8 mouse cellular contexts compared by ENCODE assay signal in genomic region chr2:105674875-105675729, GRCm38 (mm10). TPM values are rescaled to one million over a fixed set of nuclear protein-coding genes. Genes with fewer than 3 reads are reported as not detected.
A peak's percentile ranks its signal among the peaks of the same experiment; 100 is the strongest.
DNase-seq lines count a peak whose midpoint lies in the region; ATAC-seq and TF ChIP-seq lines count a peak whose summit lies in the region.

No protein-coding gene starts in this region.

- WGBS in spleen, adult 2 months = 2% methylated on average over 49 of the region's 49 CpGs
- WGBS in kidney, embryonic 15.5 days = under 1% methylated on average over 49 of the region's 49 CpGs
- WGBS in limb, embryonic 14.5 days = under 1% methylated on average over 49 of the region's 49 CpGs
- WGBS in midbrain, embryonic 16.5 days = under 1% methylated on average over 49 of the region's 49 CpGs

- no peak overlapping the region for H3K27ac ChIP-seq in spleen, adult 2 months (ENCODE audit: insufficient read depth, low read length)
- H3K27ac ChIP-seq in kidney, embryonic 15.5 days = no peak overlapping the region
- no peak overlapping the region for H3K27ac ChIP-seq in limb, embryonic 14.5 days (replicated peaks; ENCODE audit: low read depth, low read length)
- peak overlapping the region; percentile 40; the same call in 1 of the 2 replicates for H3K27ac ChIP-seq in midbrain, embryonic 16.5 days (ENCODE audit: low read length)

- no peak for TF ChIP-seq CTCF in spleen, adult 2 months (IDR thresholded peaks at IDR 0.05; ENCODE audit: extremely low read depth, insufficient read depth, insufficient read length, insufficient replicate concordance)

- H3K4me1 ChIP-seq in spleen, adult 2 months (ENCODE audit: control insufficient read depth, insufficient read depth, insufficient read length) = peaks cover 9% of the 10 kb centered on the region
- H3K4me1 ChIP-seq in kidney, embryonic 15.5 days = peaks cover 43% of the 10 kb centered on the region
- peaks cover 14% of the 10 kb centered on the region for H3K4me1 ChIP-seq in limb, embryonic 14.5 days (ENCODE audit: control insufficient read depth, insufficient read depth, low read length)
- peaks cover 7% of the 10 kb centered on the region; the same call in 1 of the 2 replicates for H3K4me1 ChIP-seq in midbrain, embryonic 16.5 days (ENCODE audit: control insufficient read depth, insufficient read depth, low read length)

- H3K4me3 ChIP-seq in spleen, adult 2 months (ENCODE audit: extremely low read depth, insufficient read depth, insufficient read length) = peak overlapping the region; percentile 35; the same call in 1 of the 2 replicates
- H3K4me3 ChIP-seq in kidney, embryonic 15.5 days (replicated peaks) = peak overlapping the region; percentile 40
- peak overlapping the region; percentile 37 for H3K4me3 ChIP-seq in limb, embryonic 14.5 days (replicated peaks; ENCODE audit: low read length)
- peak overlapping the region; percentile 14 for H3K4me3 ChIP-seq in midbrain, embryonic 16.5 days (ENCODE audit: low read depth, low read length)

- H3K36me3 ChIP-seq in spleen, adult 2 months (ENCODE audit: control insufficient read depth, insufficient read depth, low read length) = no peaks in the 10 kb centered on the region
- H3K36me3 ChIP-seq in kidney, embryonic 15.5 days = no peaks in the 10 kb centered on the region
- H3K36me3 ChIP-seq in limb, embryonic 14.5 days (ENCODE audit: control insufficient read depth, insufficient read depth, low read length) = no peaks in the 10 kb centered on the region
- H3K36me3 ChIP-seq in midbrain, embryonic 16.5 days (ENCODE audit: control insufficient read depth, insufficient read depth, low read length) = no peaks in the 10 kb centered on the region

- peak overlapping the region; percentile 57 for H3K4me2 ChIP-seq in kidney, embryonic 15.5 days
- H3K4me2 ChIP-seq in limb, embryonic 14.5 days (replicated peaks; ENCODE audit: low read depth, low read length, severe bottlenecking) = peak overlapping the region; percentile 61
- H3K4me2 ChIP-seq in midbrain, embryonic 16.5 days (ENCODE audit: low read length) = peak overlapping the region; percentile 54

- no peaks in the 10 kb centered on the region for H3K9me3 ChIP-seq in kidney, embryonic 15.5 days (replicated peaks)
- H3K9me3 ChIP-seq in limb, embryonic 14.5 days (ENCODE audit: control insufficient read depth, low read length) = no peaks in the 10 kb centered on the region
- H3K9me3 ChIP-seq in midbrain, embryonic 16.5 days (replicated peaks; ENCODE audit: control insufficient read depth, low read length, poor library complexity, severe bottlenecking) = no peaks in the 10 kb centered on the region

- peak; percentile 69 for ATAC-seq in kidney, embryonic 15.5 days (replicated peaks; ENCODE audit: low FRiP score)
- ATAC-seq in limb, embryonic 14.5 days (ENCODE audit: low FRiP score, low read depth) = peak; percentile 42; the same call in 1 of the 2 replicates
- peak; percentile 77 for ATAC-seq in midbrain, embryonic 16.5 days

- peak in 1 of 2 experiments; percentile 18 for DNase-seq in spleen, adult 2 months (ENCODE audit: low read depth in 1 of 2, low spot score in 2 of 2)
- DNase-seq in spleen, adult 18-20 months = no peak
- DNase-seq in cerebellum, postnatal 36 days = peak; percentile 93 to 95
- peak; percentile 46 to 58 for DNase-seq in heart, adult 18-20 months
- DNase-seq in limb, embryonic 14.5 days (ENCODE audit: low spot score) = peak; percentile 56
- DNase-seq in thymus, postnatal 10 days (ENCODE audit: low spot score in 2 of 2) = peak; percentile 18 to 19

- no peak overlapping the region for H3K9ac ChIP-seq in kidney, embryonic 15.5 days
- H3K9ac ChIP-seq in limb, embryonic 14.5 days (ENCODE audit: low read depth, low read length, severe bottlenecking) = no peak overlapping the region
- H3K9ac ChIP-seq in midbrain, embryonic 16.5 days (ENCODE audit: low read depth, low read length) = peak overlapping the region; percentile 12; the same call in 1 of the 2 replicates

- H3K27me3 ChIP-seq in spleen, adult 2 months (ENCODE audit: control insufficient read depth, insufficient read depth, low read length) = peaks cover 58% of the 10 kb centered on the region
- peaks cover 99% of the 10 kb centered on the region for H3K27me3 ChIP-seq in kidney, embryonic 15.5 days
- peaks cover 100% of the 10 kb centered on the region for H3K27me3 ChIP-seq in limb, embryonic 14.5 days (ENCODE audit: control insufficient read depth, insufficient read depth, low read length)
- peaks cover 52% of the 10 kb centered on the region for H3K27me3 ChIP-seq in midbrain, embryonic 16.5 days (ENCODE audit: control insufficient read depth, insufficient read depth, low read depth, low read length)

- no peak for TF ChIP-seq POLR2A in spleen, adult 2 months (IDR thresholded peaks at IDR 0.05; ENCODE audit: low read depth, low read length)
- TF ChIP-seq POLR2A in limb, embryonic 14.5 days (IDR thresholded peaks at IDR 0.05; ENCODE audit: borderline replicate concordance, extremely low read depth, insufficient read depth, insufficient read length) = no peak

RNA-seq across cellular contexts. Expression of gene Pax6, which starts 6.4 kb away (rescaled TPM):
- polyA plus RNA-seq in spleen, adult 2 months (2012; rRNA removed) = 0.08 TPM in 1 of 2 replicates, not detected in the other
- total RNA-seq in heart, adult 18-20 months (2021) = not detected
- polyA plus RNA-seq in kidney, embryonic 15.5 days (2015; fragmentation: Nextera tagmentation; extraction: Ambion mirVana) = 0.18 and 0.19 TPM in 2 replicates
- polyA plus RNA-seq in limb, embryonic 14.5 days (2012; rRNA removed) = 0.36 and 0.44 TPM in 2 replicates
- polyA plus RNA-seq in limb, embryonic 14.5 days (2014; fragmentation: Nextera tagmentation; extraction: Ambion mirVana) = 0.23 and 0.48 TPM in 2 replicates
- 17.4 and 25.7 TPM in 2 replicates for polyA plus RNA-seq in midbrain, embryonic 16.5 days (2015; fragmentation: Nextera tagmentation; extraction: Ambion mirVana)

Comparison
In these comparisons a context has a peak if more than half of its experiments do, and no peak if none do; other contexts are left out.
1. DNase-seq: peak in cerebellum, postnatal 36 days (2 of 2), heart, adult 18-20 months (2 of 2), limb, embryonic 14.5 days (single experiment) and thymus, postnatal 10 days (2 of 2); none in spleen, adult 18-20 months (0 of 2).
2. RNA of gene Pax6, which starts 6.4 kb away (polyA plus RNA-seq): 17.4 to 25.7 TPM in midbrain, embryonic 16.5 days; 0.23 to 0.48 TPM in limb, embryonic 14.5 days, 0.18 to 0.19 TPM in kidney, embryonic 15.5 days and 0.08 TPM in spleen, adult 2 months; every median in the first group is over 10 times any median in the second.
3. Peak in every context shown above with its lines, with median percentiles within 50 percentile points of each other: H3K4me3 ChIP-seq, ATAC-seq and H3K4me2 ChIP-seq.